Mouse (Mus musculus) heart, postnatal 0 days (tissue): ENCODE results near the gene Mypop.

Experiments used
- CTCF ChIP-seq: IDR thresholded peaks from 2 replicates; pipeline ENCODE4 v1.5.1; 2016; ENCODE audit warnings: antibody characterized with exemption, control low read depth, low read depth
- EP300 ChIP-seq: IDR thresholded peaks from 2 replicates; pipeline ENCODE4 v1.6.1; 2016; ENCODE audit warnings: antibody characterized with exemption, low read depth

DNA sequence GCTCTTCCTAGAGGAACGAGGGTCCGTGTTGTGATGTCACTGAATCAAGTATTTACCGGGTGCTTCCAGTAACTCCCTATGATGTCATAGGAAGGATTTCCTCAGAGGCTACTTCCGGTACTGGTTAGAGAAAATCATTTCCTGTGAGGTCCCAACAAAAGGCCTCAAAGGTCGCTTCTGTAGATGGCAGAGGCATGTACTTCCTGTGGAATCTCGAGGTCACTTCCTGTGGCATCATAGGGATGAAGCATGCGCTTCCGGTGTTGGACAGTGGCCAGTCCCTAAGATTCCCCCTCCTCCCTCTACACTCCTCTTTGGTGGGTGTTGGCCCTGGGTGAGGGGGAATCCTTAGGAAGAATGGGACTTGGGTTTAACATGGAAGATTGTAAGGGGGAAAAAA, 31.6 kb upstream of the Mypop start:
- TF ChIP-seq CTCF (no peak), EP300 (peak; percentile 82)
